Mouse (Mus musculus) layer of hippocampus, adult 11-12 months (tissue): ENCODE measurements at regions not wholly inside any gene's neighbourhood (a gene's known extent, or its start where the extent isn't known, plus 50 kb on each side); places are given as distances from the start of the nearest gene placed in this dataset.

Experiments
- DNase-seq: peaks from one replicate; pipeline ENCODE4 v3.0.0; 2022; ENCODE audit warnings: low spot score

DNA sequence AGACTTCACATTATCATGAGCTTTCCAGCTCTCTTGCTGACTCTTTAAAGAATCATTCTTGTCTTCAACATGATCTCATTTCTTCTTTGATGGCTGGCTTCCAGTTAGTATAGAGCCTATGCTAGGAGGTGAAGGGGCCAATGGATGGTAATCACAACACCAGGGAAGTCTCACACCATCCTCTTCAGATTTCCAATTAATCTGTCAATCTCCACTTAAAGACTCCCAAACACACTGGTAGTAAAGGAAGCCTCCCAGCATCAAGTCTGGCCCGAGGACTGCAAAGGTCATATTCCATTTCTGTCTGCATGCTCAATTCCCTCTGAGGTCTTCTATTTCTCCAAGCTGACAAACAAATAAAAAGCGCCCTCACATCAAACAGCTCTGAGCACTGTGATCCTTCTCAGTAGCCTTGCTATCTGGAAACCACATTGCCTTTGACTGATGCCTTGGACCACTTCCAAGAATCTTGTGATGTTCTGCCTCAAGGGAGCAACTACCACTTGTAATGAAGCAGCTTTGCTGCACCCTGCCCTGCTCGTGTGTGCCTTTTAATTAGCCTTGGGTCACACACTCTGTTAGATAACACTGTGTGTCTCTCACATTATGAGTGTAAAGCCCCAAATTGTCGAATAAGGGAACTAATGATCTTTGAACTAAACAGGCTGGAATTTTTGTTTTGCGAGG lies 629.0 kb upstream of the Cdh10 start:
- peak; percentile 7 for DNase-seq

GRCm38 (mm10) chr15:18190490-18190889 lies 628.3 kb upstream of the Cdh10 start:
- no peak for DNase-seq

GRCm38 (mm10) chr15:18211102-18211501 lies 607.6 kb upstream of the Cdh10 start:
- no peak for DNase-seq

DNA sequence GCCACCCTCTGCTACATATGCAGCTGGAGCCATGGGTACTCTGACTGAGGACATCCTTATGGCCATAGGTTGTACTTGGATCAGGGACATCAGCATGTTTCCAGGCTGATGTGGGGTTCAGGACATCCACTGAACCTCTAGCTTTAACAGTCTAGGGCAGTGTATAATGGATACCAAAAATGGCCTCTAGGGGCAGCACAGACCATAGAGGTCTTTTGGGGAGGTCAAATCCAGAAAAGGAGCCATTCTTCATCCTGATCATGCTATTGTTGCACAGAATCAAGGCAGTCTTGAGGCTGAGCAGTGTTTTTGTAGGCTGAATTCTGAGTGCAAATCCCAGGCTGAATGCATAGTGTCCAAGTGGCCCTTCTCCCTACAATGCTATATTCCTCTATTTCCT lies 598.8 kb upstream of the Cdh10 start:
- no peak for DNase-seq
